Mouse (Mus musculus) testis, adult 2 months (tissue): ENCODE measurements at regions not wholly inside any gene's neighbourhood (a gene's known extent, or its start where the extent isn't known, plus 50 kb on each side); places are given as distances from the start of the nearest gene placed in this dataset.

Source experiments
- CTCF ChIP-seq: fragments of 200-500 bp; IDR thresholded peaks from 2 replicates; pipeline ENCODE4 v1.5.1; 2012; ENCODE audit warnings: low read depth, mild to moderate bottlenecking, inconsistent platforms, low read length, moderate library complexity; ENCODE audit not compliant: control insufficient read depth, insufficient read depth, insufficient replicate concordance
- POLR2A ChIP-seq: fragments of 200-500 bp; IDR thresholded peaks from 2 replicates; pipeline ENCODE4 v1.6.1; 2012; ENCODE audit warnings: low read depth, mild to moderate bottlenecking, inconsistent platforms, low read length, moderate library complexity; ENCODE audit not compliant: control insufficient read depth

DNA sequence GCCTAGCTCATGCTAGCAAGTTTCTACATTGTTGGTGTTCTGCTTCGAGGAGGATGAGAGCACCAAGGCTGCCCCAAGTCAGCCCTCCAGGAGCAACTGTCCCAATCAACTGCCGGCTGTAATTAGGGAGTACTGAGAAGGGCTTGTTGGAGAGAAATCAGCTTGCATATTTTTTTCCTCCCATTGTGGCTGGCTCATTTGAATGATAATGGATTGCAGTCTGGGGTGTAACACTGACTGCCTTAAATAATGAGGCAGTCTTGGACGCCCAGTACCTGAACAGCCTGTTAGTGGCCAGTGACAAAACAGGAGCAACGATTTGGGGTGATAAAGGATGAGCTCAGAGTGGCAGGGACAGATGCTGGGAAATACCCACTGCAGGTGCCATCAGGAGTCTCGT lies 382.8 kb upstream of the Smim15 start:
- TF ChIP-seq POLR2A (no peak), CTCF (no peak)
